ENCODE assay signal across 8 mouse cellular contexts in the genomic region with DNA sequence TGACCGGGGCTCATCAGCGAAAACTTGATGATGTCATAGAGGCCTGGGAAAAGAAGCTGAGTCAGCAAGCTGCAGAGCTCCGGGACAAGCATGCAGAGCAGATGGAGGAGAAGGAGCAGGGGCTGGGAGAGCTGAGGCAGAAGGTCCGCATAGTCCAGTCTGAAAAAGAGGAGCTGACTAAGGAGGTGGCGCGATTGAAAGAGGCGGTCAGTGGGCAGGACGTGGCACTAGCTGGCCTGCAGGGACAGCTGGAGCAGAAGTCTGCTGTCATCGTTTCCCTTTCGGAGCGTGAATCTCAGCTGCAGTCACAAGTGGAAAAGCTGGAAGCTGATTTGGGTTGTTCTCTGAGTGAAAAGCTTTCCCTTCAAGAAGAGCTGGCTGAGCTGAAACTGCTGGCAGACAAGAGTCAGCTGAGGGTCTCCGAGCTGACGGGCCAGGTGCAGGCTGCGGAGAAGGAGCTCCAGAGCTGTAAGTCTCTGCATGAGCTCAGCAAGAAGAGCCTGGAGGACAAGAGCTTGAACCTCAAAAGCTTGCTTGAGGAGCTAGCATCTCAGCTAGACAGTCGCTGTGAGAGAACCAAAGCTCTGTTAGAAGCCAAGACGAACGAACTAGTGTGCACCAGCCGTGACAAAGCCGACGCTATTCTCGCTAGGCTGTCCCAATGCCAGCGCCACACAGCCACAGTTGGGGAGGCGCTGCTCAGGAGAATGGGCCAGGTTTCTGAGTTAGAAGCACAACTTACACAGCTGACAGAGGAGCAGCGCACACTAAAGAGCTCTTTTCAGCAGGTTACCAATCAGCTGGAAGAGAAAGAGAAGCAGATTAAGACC. TPM values are rescaled to one million over a fixed set of nuclear protein-coding genes. Genes with fewer than 3 reads are reported as not detected.
DNase-seq lines count a peak whose midpoint lies in the region; ATAC-seq lines count a peak whose summit lies in the region.
"Had no signal": no experiment of that assay in that cellular context is flagged by ENCODE, and none has a peak within 500 bp of the region (broad histone marks: within the 10 kb centered on the region; RNA-seq: fewer than 3 reads in every experiment).

No protein-coding gene starts in this region.

- intact Hi-C loops in gastrocnemius, postnatal 36 days (cut with DNase I), result no loop called here

- H3K36me3 ChIP-seq in midbrain, embryonic 14.5 days (ENCODE audit: control insufficient read depth, insufficient read depth, low read length), result peaks cover 87% of the 10 kb centered on the region
- H3K36me3 ChIP-seq in midbrain, embryonic 10.5 days, result peaks cover 96% of the 10 kb centered on the region

- no peak for ATAC-seq in midbrain, embryonic 14.5 days (ENCODE audit: low FRiP score, low TSS enrichment)
- no peak for ATAC-seq in monocyte, adult 5-6 weeks (replicated peaks; ENCODE audit: insufficient number of reproducible peaks, low FRiP score, low TSS enrichment, poor library complexity, severe bottlenecking)

- H3K9ac ChIP-seq in midbrain, embryonic 14.5 days (replicated peaks; ENCODE audit: low read length), result no peak overlapping the region
- H3K9ac ChIP-seq: heart, embryonic 15.5 days had no signal

- H3K9me3 ChIP-seq in midbrain, embryonic 14.5 days (ENCODE audit: control insufficient read depth, low read length), result no peaks in the 10 kb centered on the region
- H3K9me3 ChIP-seq in midbrain, embryonic 10.5 days (replicated peaks), result no peaks in the 10 kb centered on the region
- H3K9me3 ChIP-seq: heart, embryonic 15.5 days had no signal

- H3K27ac ChIP-seq in midbrain, embryonic 14.5 days (replicated peaks; ENCODE audit: low read depth, low read length), result no peak overlapping the region
- H3K27ac ChIP-seq in midbrain, embryonic 10.5 days (replicated peaks), result no peak overlapping the region
- H3K27ac ChIP-seq: heart, embryonic 15.5 days had no signal

- H3K4me1 ChIP-seq in midbrain, embryonic 14.5 days (ENCODE audit: control insufficient read depth, insufficient read depth, low read length), result no peaks in the 10 kb centered on the region
- no peaks in the 10 kb centered on the region for H3K4me1 ChIP-seq in midbrain, embryonic 10.5 days
- H3K4me1 ChIP-seq: heart, embryonic 15.5 days had no signal

- 70% methylated on average over 24 of the region's 24 CpGs for whole genome bisulfite sequencing in midbrain, embryonic 14.5 days
- 83% methylated on average over 24 of the region's 24 CpGs for WGBS in midbrain, embryonic 10.5 days

- no peaks in the 10 kb centered on the region for H3K27me3 ChIP-seq in midbrain, embryonic 14.5 days (ENCODE audit: control insufficient read depth, insufficient read depth, low read length)
- no peaks in the 10 kb centered on the region for H3K27me3 ChIP-seq in midbrain, embryonic 10.5 days (ENCODE audit: low read depth, poor library complexity, severe bottlenecking)
- H3K27me3 ChIP-seq: heart, embryonic 15.5 days had no signal

- peak; percentile 8 for DNase-seq in midbrain, embryonic 14.5 days
- no peak for DNase-seq in midbrain, embryonic 10.5 days (ENCODE audit: low spot score)
- DNase-seq in gastrocnemius, postnatal 36 days, result peak; percentile 11 to 30
- peak; percentile 55 to 70 for DNase-seq in left cerebral cortex, adult 18-20 months (ENCODE audit: low spot score in 2 of 2)
- peak; percentile 62 for DNase-seq in right cerebral cortex, postnatal 25 days
- no peak for DNase-seq in T-cell, adult 2 months (ENCODE audit: low spot score)

- no peak overlapping the region for H3K4me3 ChIP-seq in midbrain, embryonic 14.5 days (replicated peaks; ENCODE audit: low read depth, low read length)
- no peak overlapping the region for H3K4me3 ChIP-seq in midbrain, embryonic 10.5 days
- H3K4me3 ChIP-seq: heart, embryonic 15.5 days had no signal

- H3K4me2 ChIP-seq in midbrain, embryonic 14.5 days (ENCODE audit: low read length), result no peak overlapping the region
- H3K4me2 ChIP-seq: heart, embryonic 15.5 days had no signal

RNA-seq across cellular contexts. Expression of gene Itga9, which starts 49.3 kb away (rescaled TPM):
- polyA plus RNA-seq in midbrain, embryonic 14.5 days (2014; fragmentation: Nextera tagmentation; extraction: Ambion mirVana), result 1.3 and 2.4 TPM in 2 replicates
- 4.0 and 5.2 TPM in 2 replicates for polyA plus RNA-seq in midbrain, embryonic 10.5 days (2016; fragmentation: Nextera tagmentation; extraction: Ambion mirVana)
- total RNA-seq in gastrocnemius, postnatal 36 days (2021), result 1 to 10 TPM; 5.8 TPM
- 1 to 10 TPM; 5.6 to 7.5 TPM for total RNA-seq in left cerebral cortex, adult 18-20 months (2021)
- 0.10 to 3.6 TPM in 2 of 3 replicates, not detected in the other for total RNA-seq in monocyte, adult 5-6 weeks (2017)

RNA-seq across cellular contexts. Expression of gene Golga4, which starts 51.1 kb away (rescaled TPM):
- polyA plus RNA-seq in midbrain, embryonic 14.5 days (2014; fragmentation: Nextera tagmentation; extraction: Ambion mirVana), result 47.8 and 53.3 TPM in 2 replicates
- polyA plus RNA-seq in midbrain, embryonic 10.5 days (2016; fragmentation: Nextera tagmentation; extraction: Ambion mirVana), result 39.2 and 40.8 TPM in 2 replicates
- 100 to 1,000 TPM; 262 to 330 TPM for total RNA-seq in gastrocnemius, postnatal 36 days (2021)
- 100 to 1,000 TPM in 1 of 2 experiments, 10 to 100 TPM in 1; 89.1 to 105 TPM for total RNA-seq in left cerebral cortex, adult 18-20 months (2021)
- total RNA-seq in monocyte, adult 5-6 weeks (2017), result 97.5 to 187 TPM (median 99.7 TPM) in 3 replicates

Comparison
In these comparisons a context has a peak if more than half of its experiments do, and no peak if none do; other contexts are left out.
1. DNase-seq: peak in midbrain, embryonic 14.5 days (single experiment), gastrocnemius, postnatal 36 days (2 of 2), left cerebral cortex, adult 18-20 months (2 of 2) and right cerebral cortex, postnatal 25 days (single experiment); none in midbrain, embryonic 10.5 days (single experiment) and T-cell, adult 2 months (single experiment).